Comparison of ENCODE assay signal across 11 mouse cellular contexts in genomic region chr1:85604341-85604740, GRCm38 (mm10). TPM values are rescaled to one million over a fixed set of nuclear protein-coding genes. Genes with fewer than 3 reads are reported as not detected.
"Had no signal": no experiment of that assay in that cellular context is flagged by ENCODE, and none has a peak within 500 bp of the region (broad histone marks: within the 10 kb centered on the region; RNA-seq: fewer than 3 reads in every experiment).

No protein-coding gene starts in this region.

RNA-seq across cellular contexts. Expression of gene G530012D18Rik, which starts 28.9 kb away (rescaled TPM):
- polyA plus RNA-seq: neural tube, embryonic 12.5 days; neural tube, embryonic 13.5 days; neural tube, embryonic 14.5 days; neural tube, embryonic 15.5 days; small intestine, adult 2 months; stomach, embryonic 14.5 days; stomach, embryonic 15.5 days; stomach, embryonic 16.5 days; testis, adult 2 months; thymus, adult 2 months; thymus, postnatal 0 days had no signal

RNA-seq across cellular contexts. Expression of gene Sp100, which starts 45.4 kb away (rescaled TPM):
- polyA plus RNA-seq: neural tube, embryonic 14.5 days had no signal
